Mouse (Mus musculus): ENCODE results near the gene Slc25a20. TPM values are rescaled to one million over a fixed set of nuclear protein-coding genes. Genes with fewer than 3 reads are reported as not detected.

Gene Slc25a20
- polyA plus RNA-seq, 1 experiment from 2014 or later = 75.1 TPM

GRCm38 (mm10) chr9:108692226-108693041 is 30.5 kb downstream of the Slc25a20 start:
- under 1% methylated on average over 72 of the region's 92 CpGs for WGBS

GRCm38 (mm10) chr9:108693946-108694345 is 32.1 kb downstream of the Slc25a20 start:
- DNase-seq (ENCODE audit: low spot score) (no peak), ATAC-seq (ENCODE audit: low FRiP score, low TSS enrichment) (no peak)
- H3K4me2 ChIP-seq (replicated peaks; ENCODE audit: low read depth) = peak overlapping the region; percentile 98
- H3K9me3 ChIP-seq (ENCODE audit: control insufficient read depth, low read length) = no peaks in the 10 kb centered on the region
- no peak overlapping the region for H3K27ac ChIP-seq (replicated peaks)
- peaks cover 9% of the 10 kb centered on the region for H3K4me1 ChIP-seq (replicated peaks; ENCODE audit: control insufficient read depth, insufficient read depth)
- no peaks in the 10 kb centered on the region for H3K27me3 ChIP-seq (ENCODE audit: control insufficient read depth, insufficient read depth, low read length)
- no peak for TF ChIP-seq EP300 (optimal IDR thresholded peaks at IDR 0.05)
- TF ChIP-seq CTCF (IDR thresholded peaks at IDR 0.05; ENCODE audit: low read depth) = no peak
- no peaks in the 10 kb centered on the region for H3K36me3 ChIP-seq (ENCODE audit: control insufficient read depth, insufficient read depth, low read length)
- no peak overlapping the region for H3K9ac ChIP-seq (ENCODE audit: low read length)
- WGBS = 71% methylated on average over 4 of the region's 4 CpGs
- no peak overlapping the region for H3K4me3 ChIP-seq (ENCODE audit: low read depth, low read length)

More at GRCm38 (mm10) chr9:108692226-108693041, 30.5 kb downstream of the Slc25a20 start:
- H3K27ac ChIP-seq (replicated peaks) = peak overlapping the region; percentile 90
- TF ChIP-seq CTCF (IDR thresholded peaks at IDR 0.05; ENCODE audit: low read depth) (peak; percentile 51), EP300 (optimal IDR thresholded peaks at IDR 0.05) (no peak)
- no peaks in the 10 kb centered on the region for H3K9me3 ChIP-seq (ENCODE audit: control insufficient read depth, low read length)
- DNase-seq (ENCODE audit: low spot score) (peak; percentile 71), ATAC-seq (ENCODE audit: low FRiP score, low TSS enrichment) (peak; percentile 57)
- peak overlapping the region; percentile 86 for H3K9ac ChIP-seq (ENCODE audit: low read length)
- H3K4me3 ChIP-seq (ENCODE audit: low read depth, low read length) = peak overlapping the region; percentile 82
- no peaks in the 10 kb centered on the region for H3K27me3 ChIP-seq (ENCODE audit: control insufficient read depth, insufficient read depth, low read length)
- H3K4me2 ChIP-seq (replicated peaks; ENCODE audit: low read depth) = peak overlapping the region; percentile 98
- H3K36me3 ChIP-seq (ENCODE audit: control insufficient read depth, insufficient read depth, low read length) = no peaks in the 10 kb centered on the region
- H3K4me1 ChIP-seq (replicated peaks; ENCODE audit: control insufficient read depth, insufficient read depth) = peaks cover 9% of the 10 kb centered on the region

GRCm38 (mm10) chr9:108694533-108694932 is 32.6 kb downstream of the Slc25a20 start:
- Histone ChIP-seq H3K4me1 (replicated peaks; ENCODE audit: control insufficient read depth, insufficient read depth) (peaks cover 9% of the 10 kb centered on the region), H3K27ac (replicated peaks) (no peak overlapping the region), H3K4me3 (ENCODE audit: low read depth, low read length) (no peak overlapping the region), H3K36me3 (ENCODE audit: control insufficient read depth, insufficient read depth, low read length) (no peaks in the 10 kb centered on the region; the same call in 1 of the 2 replicates), H3K9me3 (ENCODE audit: control insufficient read depth, low read length) (no peaks in the 10 kb centered on the region), H3K4me2 (replicated peaks; ENCODE audit: low read depth) (no peak overlapping the region), H3K27me3 (ENCODE audit: control insufficient read depth, insufficient read depth, low read length) (no peaks in the 10 kb centered on the region), H3K9ac (ENCODE audit: low read length) (no peak overlapping the region)
- WGBS = 76% methylated on average over 1 of the region's 1 CpGs
- ATAC-seq (ENCODE audit: low FRiP score, low TSS enrichment) (no peak), DNase-seq (ENCODE audit: low spot score) (no peak)
- no peak for TF ChIP-seq CTCF (IDR thresholded peaks at IDR 0.05; ENCODE audit: low read depth)
- no peak for TF ChIP-seq EP300 (optimal IDR thresholded peaks at IDR 0.05)

GRCm38 (mm10) chr9:108702476-108702875 is 40.6 kb downstream of the Slc25a20 start:
- H3K9ac ChIP-seq (ENCODE audit: low read length) = no peak overlapping the region
- no peak for ATAC-seq (ENCODE audit: low FRiP score, low TSS enrichment)

GRCm38 (mm10) chr9:108703373-108704110 is 41.7 kb downstream of the Slc25a20 start:
- Histone ChIP-seq H3K4me1 (replicated peaks; ENCODE audit: control insufficient read depth, insufficient read depth) (peaks cover 3% of the 10 kb centered on the region; the same call in 1 of the 2 replicates), H3K36me3 (ENCODE audit: control insufficient read depth, insufficient read depth, low read length) (no peaks in the 10 kb centered on the region; the same call in 1 of the 2 replicates), H3K9ac (ENCODE audit: low read length) (no peak overlapping the region), H3K9me3 (ENCODE audit: control insufficient read depth, low read length) (no peaks in the 10 kb centered on the region), H3K27me3 (ENCODE audit: control insufficient read depth, insufficient read depth, low read length) (no peaks in the 10 kb centered on the region), H3K4me3 (ENCODE audit: low read depth, low read length) (no peak overlapping the region), H3K4me2 (replicated peaks; ENCODE audit: low read depth) (no peak overlapping the region; the same call in 1 of the 2 replicates), H3K27ac (replicated peaks) (peak overlapping the region; percentile 25; the same call in 1 of the 2 replicates)
- DNase-seq (ENCODE audit: low spot score) (no peak), ATAC-seq (ENCODE audit: low FRiP score, low TSS enrichment) (no peak)
- 25% methylated on average over 12 of the region's 12 CpGs for WGBS
- TF ChIP-seq EP300 (optimal IDR thresholded peaks at IDR 0.05) (no peak), CTCF (IDR thresholded peaks at IDR 0.05; ENCODE audit: low read depth) (no peak)

More at GRCm38 (mm10) chr9:108702476-108702875, 40.6 kb downstream of the Slc25a20 start:
- H3K27me3 ChIP-seq (ENCODE audit: control insufficient read depth, insufficient read depth, low read length) = no peaks in the 10 kb centered on the region
- H3K9me3 ChIP-seq (ENCODE audit: control insufficient read depth, low read length) = no peaks in the 10 kb centered on the region
- H3K4me2 ChIP-seq (replicated peaks; ENCODE audit: low read depth) = no peak overlapping the region
- TF ChIP-seq EP300 (optimal IDR thresholded peaks at IDR 0.05) (no peak), CTCF (IDR thresholded peaks at IDR 0.05; ENCODE audit: low read depth) (no peak)
- no peak overlapping the region for H3K27ac ChIP-seq (replicated peaks)
- no peak overlapping the region for H3K4me3 ChIP-seq (ENCODE audit: low read depth, low read length)
- H3K4me1 ChIP-seq (replicated peaks; ENCODE audit: control insufficient read depth, insufficient read depth) = peaks cover 3% of the 10 kb centered on the region; the same call in 1 of the 2 replicates
- H3K36me3 ChIP-seq (ENCODE audit: control insufficient read depth, insufficient read depth, low read length) = no peaks in the 10 kb centered on the region; the same call in 1 of the 2 replicates
- no peak for DNase-seq (ENCODE audit: low spot score)

Measured in stomach, postnatal 0 days (tissue).